Mouse (Mus musculus) neural tube, embryonic 14.5 days (tissue): Measurements from ENCODE around the gene Gm44511. TPM values are rescaled to one million over a fixed set of nuclear protein-coding genes. Genes with fewer than 3 reads are reported as not detected.
A peak's percentile ranks its signal among the peaks of the same experiment; 100 is the strongest.
"Not testable (repeated sequence)": the region's sequence is repeated elsewhere in the genome, so short reads cannot be mapped to it uniquely, and the experiment has no call there.

Experiments used
- ATAC-seq: fragments of 200-750 bp; cut with Nextera tagmentation; 2 replicates; pipeline ENCODE4 v1.8.0; 2017; ENCODE audit warnings: low read depth, mild to moderate bottlenecking, moderate TSS enrichment, moderate library complexity
- H3K27ac ChIP-seq: fragments of 300-500 bp; sonication (generic); 2 replicates; pipeline ENCODE4 v1.5.1; 2014; ENCODE audit warnings: low read depth, mild to moderate bottlenecking, control low read depth, low read length, moderate library complexity, mixed read lengths
- H3K27me3 ChIP-seq: fragments of 300-500 bp; sonication (generic); 2 replicates; pipeline ENCODE4 v1.6.1; 2014; ENCODE audit warnings: low read length; ENCODE audit not compliant: control insufficient read depth, insufficient read depth
- H3K36me3 ChIP-seq: fragments of 300-500 bp; sonication (generic); 2 replicates; pipeline ENCODE4 v1.6.1; 2014; ENCODE audit warnings: low read length, mixed read lengths; ENCODE audit not compliant: control insufficient read depth, insufficient read depth
- H3K4me1 ChIP-seq: fragments of 300-500 bp; sonication (generic); 2 replicates; pipeline ENCODE4 v1.6.1; 2014; ENCODE audit warnings: low read length; ENCODE audit not compliant: control insufficient read depth, insufficient read depth
- H3K4me2 ChIP-seq: fragments of 300-500 bp; sonication (generic); 2 replicates; pipeline ENCODE4 v1.6.1; 2014; ENCODE audit warnings: mild to moderate bottlenecking, low read depth, low read length, control low read depth
- H3K4me3 ChIP-seq: fragments of 300-500 bp; sonication (generic); 2 replicates; pipeline ENCODE4 v1.5.1; 2014; ENCODE audit warnings: low read depth, low read length, control low read depth, mixed read lengths
- H3K9ac ChIP-seq: fragments of 300-500 bp; sonication (generic); replicated peaks from 2 replicates; pipeline ENCODE4 v1.6.1; 2014; ENCODE audit warnings: low read depth, mild to moderate bottlenecking, control low read depth, low read length, mixed read lengths
- H3K9me3 ChIP-seq: fragments of 300-500 bp; sonication (generic); 2 replicates; pipeline ENCODE4 v1.6.1; 2016; ENCODE audit warnings: low read length; ENCODE audit not compliant: control insufficient read depth
- WGBS: fragments of 180-500 bp; shearing (Covaris S2); extraction: QIAGEN DNeasy Blood & Tissue Kit; methylation state at CpG from one replicate; pipeline ENCODE4 v1.1.7; 2014; 5-methylcytosine and 5-hydroxymethylcytosine counted together
- polyA plus RNA-seq: library from polyadenylated mRNA; unstranded; fragments of >200 nt; fragmentation: Nextera tagmentation; extraction: Ambion mirVana; gene quantifications from 2 replicates; pipeline ENCODE4 v1.2.1, GENCODE M21; 2014

Gm44511 gene
- polyA plus RNA-seq, 1 experiment from 2014 or later, result not detected

DNA sequence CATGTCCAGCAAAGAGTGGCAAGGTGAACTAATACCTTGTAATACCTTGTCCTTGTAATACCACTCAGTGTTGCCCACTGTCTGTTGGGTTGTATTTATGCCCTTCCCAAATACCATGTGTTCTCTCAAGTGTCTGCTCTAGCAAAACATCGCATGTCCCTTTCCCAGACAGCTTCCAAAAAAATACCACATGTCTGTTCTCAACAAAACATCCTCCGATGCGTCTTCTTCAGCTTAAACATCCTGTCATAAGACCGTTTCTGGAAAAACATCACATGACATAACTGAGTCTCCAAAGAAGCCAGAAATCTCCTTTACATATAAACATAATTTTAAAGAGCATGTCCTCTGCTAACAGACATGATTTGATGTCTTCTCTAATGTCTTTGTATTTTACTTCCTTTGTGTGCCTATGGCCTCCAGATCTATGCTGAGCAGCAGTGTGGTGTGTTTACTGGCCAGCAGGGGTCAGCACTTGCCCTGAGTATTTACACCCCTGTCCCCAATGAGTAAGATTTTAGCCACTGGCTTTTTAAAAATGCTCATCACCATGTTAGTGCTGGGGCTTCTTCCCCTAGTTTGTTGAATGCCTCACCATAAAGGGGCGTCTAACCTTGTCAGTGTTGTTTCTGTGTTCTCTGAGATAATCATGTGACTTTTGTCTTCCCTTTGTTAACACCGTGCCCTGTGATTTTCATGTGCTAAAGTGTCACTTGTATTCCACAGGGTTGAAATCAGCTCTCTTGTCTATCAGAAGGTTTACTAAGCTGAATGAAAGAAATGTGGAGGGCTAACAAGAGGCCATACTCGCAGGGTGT is 21.1 kb downstream of the Gm44511 start:
- not testable (repeated sequence) for H3K36me3 ChIP-seq, H3K9ac ChIP-seq, H3K4me2 ChIP-seq, H3K27ac ChIP-seq, H3K9me3 ChIP-seq, H3K4me3 ChIP-seq, H3K27me3 ChIP-seq, H3K4me1 ChIP-seq
- 61% methylated on average over 7 of the region's 7 CpGs for WGBS
- peak; percentile 23; the same call in 1 of the 2 replicates for ATAC-seq

DNA sequence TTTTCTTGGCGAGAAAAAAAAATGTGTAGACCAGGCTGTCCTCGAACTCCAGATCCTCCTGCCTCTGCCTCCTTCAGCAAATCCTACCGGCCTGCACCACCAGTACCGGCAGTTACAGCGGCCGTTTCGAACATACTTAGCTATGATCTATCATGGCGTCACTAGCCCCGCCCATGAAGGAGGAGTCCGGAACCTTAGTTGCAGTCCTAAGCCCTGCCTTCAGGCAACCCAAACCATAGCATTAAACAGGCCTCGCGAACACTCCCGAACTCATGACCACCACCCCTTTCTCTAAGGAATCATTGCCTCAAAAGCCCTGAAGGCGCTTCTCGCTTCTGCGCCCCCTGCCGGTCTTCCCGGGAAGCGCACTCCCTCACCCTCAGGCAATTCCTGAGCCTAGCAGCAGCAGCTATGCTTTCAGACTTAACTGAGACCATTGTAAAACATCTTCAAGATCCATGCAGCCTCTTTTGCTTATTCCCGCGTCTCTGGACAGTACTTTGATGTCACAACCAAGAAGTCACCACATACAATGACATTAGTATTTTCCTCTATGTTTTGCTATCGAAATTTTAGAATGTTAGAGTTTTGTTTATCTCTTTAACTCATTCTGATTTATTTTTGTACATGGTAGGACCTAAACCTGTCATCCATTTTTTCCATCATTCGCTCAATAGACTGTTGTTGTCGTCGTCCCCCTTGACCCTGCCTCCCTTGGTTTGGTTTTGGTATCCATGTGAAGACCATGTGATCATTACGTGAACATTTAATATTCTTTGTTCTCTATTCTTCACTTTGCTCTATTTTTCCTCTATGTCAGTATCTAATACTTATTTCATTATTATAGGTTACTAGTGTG is 22.9 kb downstream of the Gm44511 start:
- Histone ChIP-seq H3K4me3 (peak overlapping the region; percentile 34), H3K4me1 (no peaks in the 10 kb centered on the region; the same call in 1 of the 2 replicates), H3K4me2 (peak overlapping the region; percentile 54), H3K27me3 (no peaks in the 10 kb centered on the region), H3K36me3 (no peaks in the 10 kb centered on the region), H3K27ac (peak overlapping the region; percentile 75; the same call in 1 of the 2 replicates), H3K9me3 (no peaks in the 10 kb centered on the region), H3K9ac (peak overlapping the region; percentile 50; the same call in 1 of the 2 replicates)
- peak; percentile 91 for ATAC-seq
- WGBS, result 6% methylated on average over 26 of the region's 26 CpGs

DNA sequence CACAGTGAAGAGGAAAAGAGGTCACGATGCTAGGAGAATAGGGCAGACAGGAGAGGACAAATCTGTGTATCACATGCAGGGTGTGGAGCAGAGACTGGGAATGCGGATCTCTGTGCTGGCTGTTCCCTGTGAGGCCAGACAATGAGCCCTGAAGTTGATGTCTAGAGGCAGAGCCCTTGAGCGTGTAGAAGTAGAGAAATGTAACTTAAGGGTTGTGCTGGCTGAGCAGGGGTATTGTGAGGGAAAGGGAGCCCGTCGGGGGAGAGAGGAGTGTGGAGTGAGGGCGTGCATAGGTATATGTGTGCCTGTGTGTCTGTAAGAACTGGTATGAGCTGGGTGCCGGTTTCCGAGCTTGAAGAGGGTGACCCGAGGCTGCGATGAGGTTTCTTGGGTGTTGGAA is 23.6 kb downstream of the Gm44511 start:
- peak overlapping the region; percentile 54 for H3K4me2 ChIP-seq
- no peaks in the 10 kb centered on the region for H3K9me3 ChIP-seq
- 8% methylated on average over 10 of the region's 10 CpGs for WGBS
- no peaks in the 10 kb centered on the region for H3K36me3 ChIP-seq
- peaks cover 6% of the 10 kb centered on the region; the same call in 1 of the 2 replicates for H3K4me1 ChIP-seq
- peak overlapping the region; percentile 34 for H3K4me3 ChIP-seq
- peak overlapping the region; percentile 50 for H3K9ac ChIP-seq
- ATAC-seq, result peak; percentile 42
- no peaks in the 10 kb centered on the region for H3K27me3 ChIP-seq
- H3K27ac ChIP-seq, result peak overlapping the region; percentile 75; the same call in 1 of the 2 replicates

DNA sequence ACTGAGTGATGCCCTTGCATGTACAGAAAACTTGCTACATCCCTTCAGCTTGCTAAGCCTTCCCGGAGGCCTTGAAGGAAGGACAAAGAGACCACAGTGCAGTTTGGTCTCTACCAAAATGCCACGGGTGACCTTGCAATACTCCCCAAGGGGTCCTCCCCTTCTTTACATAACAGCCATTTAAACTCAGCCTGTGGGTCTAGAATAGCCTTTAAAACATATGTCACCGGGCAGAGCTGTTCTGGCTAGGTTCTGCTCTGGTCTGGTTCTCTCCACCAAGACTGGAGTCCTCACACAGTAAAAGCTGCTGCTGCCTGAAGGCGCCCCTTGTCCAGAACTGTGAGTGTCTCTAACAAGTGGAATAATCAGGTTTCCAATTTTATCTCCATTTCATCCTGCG is 25.4 kb downstream of the Gm44511 start:
- not testable (repeated sequence) for H3K9ac ChIP-seq, H3K4me1 ChIP-seq, H3K36me3 ChIP-seq, H3K27me3 ChIP-seq, H3K9me3 ChIP-seq, H3K4me3 ChIP-seq, H3K4me2 ChIP-seq, H3K27ac ChIP-seq, ATAC-seq
- WGBS, result 74% methylated on average over 5 of the region's 5 CpGs

DNA sequence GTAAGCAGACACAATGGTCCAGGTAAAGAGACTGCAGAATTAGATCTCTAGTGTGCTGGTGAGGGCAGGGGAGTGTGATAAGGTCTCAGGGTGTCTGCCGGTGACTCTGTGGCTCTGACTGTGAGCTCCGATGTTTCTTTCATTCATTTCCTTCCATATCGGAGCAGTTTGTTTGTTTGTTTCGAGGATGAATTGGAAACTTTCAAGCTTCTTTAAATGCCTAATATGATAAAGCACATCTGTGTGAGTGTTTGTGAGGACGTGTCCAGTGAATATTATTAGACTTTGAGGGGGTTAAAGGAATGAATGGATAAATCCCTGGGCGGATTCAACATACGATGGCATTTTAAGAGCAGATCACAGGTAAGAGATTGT is 26.2 kb downstream of the Gm44511 start:
- 22% methylated on average over 7 of the region's 7 CpGs for WGBS
- Histone ChIP-seq H3K4me3 (peak overlapping the region; percentile 53), H3K9ac (peak overlapping the region; percentile 53), H3K4me1 (peaks cover 7% of the 10 kb centered on the region; the same call in 1 of the 2 replicates), H3K27me3 (no peaks in the 10 kb centered on the region), H3K27ac (peak overlapping the region; percentile 81), H3K36me3 (no peaks in the 10 kb centered on the region), H3K4me2 (peak overlapping the region; percentile 45), H3K9me3 (no peaks in the 10 kb centered on the region)
- ATAC-seq, result no peak

DNA sequence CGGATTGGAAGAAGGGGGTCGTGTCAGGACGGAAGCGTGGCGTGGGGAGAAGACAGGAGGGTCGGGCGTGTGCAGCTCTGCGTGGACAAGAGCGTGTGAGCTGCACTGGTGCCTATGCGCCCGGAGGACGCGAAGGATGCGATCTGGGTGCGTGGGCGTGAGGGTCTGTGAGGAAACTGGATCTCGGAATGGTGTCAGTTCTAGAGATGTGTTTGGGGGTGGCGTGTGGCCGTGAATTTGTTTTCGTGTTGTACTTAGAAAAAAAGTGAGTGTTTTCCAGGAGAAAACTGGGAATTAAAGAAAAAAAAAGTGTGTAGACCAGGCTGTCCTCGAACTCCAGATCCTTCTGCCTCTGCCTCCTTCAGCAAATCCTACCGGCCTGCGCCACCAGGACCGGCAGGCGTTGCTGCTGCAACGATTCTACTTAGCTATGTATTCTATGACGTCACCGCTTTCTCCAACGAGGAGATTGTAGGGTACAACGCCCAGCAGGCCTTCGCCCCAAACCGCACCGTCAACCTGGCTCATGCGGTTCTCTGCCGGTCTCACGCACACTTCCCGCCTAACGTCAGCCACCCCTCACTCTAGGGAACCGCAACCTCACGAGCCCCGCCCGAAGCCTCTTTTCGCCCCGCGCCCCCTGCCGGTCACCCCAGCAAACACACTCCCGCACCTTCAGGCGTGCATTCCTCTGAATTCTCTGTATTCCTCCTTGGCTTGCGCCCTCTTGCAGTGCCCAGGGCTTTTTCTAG is 26.8 kb downstream of the Gm44511 start:
- H3K9me3 ChIP-seq, H3K36me3 ChIP-seq, H3K27me3 ChIP-seq, H3K4me1 ChIP-seq: not testable (repeated sequence)
- WGBS, result 0% methylated on average over 47 of the region's 49 CpGs
- Histone ChIP-seq H3K4me3 (peak overlapping the region; percentile 53), H3K27ac (peak overlapping the region; percentile 81), H3K9ac (peak overlapping the region; percentile 59), H3K4me2 (peak overlapping the region; percentile 59)
- peak; percentile 83 for ATAC-seq

DNA sequence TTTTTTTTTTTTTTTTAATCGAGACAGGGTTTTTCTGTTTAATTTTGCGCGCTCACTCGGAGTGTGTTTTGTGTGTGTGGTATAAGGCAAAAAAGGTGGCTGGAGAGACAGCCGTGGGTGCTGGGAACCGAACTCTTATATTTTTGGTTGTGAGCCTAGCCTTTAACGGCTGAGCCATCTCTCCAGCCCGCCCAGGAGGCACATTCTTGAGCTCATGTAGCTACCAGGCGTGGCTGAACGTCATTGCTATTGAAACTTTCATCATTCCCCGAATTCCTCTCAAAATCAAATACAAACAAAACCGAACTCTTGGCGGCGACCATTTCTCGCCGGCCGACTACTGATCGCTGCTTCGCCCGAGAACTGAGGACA is 27.4 kb downstream of the Gm44511 start:
- H3K27me3 ChIP-seq, H3K9me3 ChIP-seq, H3K36me3 ChIP-seq, H3K4me1 ChIP-seq: not testable (repeated sequence)
- under 1% methylated on average over 20 of the region's 20 CpGs for WGBS
- H3K27ac ChIP-seq, result peak overlapping the region; percentile 81
- peak overlapping the region; percentile 53 for H3K4me3 ChIP-seq
- H3K4me2 ChIP-seq, result peak overlapping the region; percentile 59
- H3K9ac ChIP-seq, result peak overlapping the region; percentile 59
- ATAC-seq, result peak; percentile 53

DNA sequence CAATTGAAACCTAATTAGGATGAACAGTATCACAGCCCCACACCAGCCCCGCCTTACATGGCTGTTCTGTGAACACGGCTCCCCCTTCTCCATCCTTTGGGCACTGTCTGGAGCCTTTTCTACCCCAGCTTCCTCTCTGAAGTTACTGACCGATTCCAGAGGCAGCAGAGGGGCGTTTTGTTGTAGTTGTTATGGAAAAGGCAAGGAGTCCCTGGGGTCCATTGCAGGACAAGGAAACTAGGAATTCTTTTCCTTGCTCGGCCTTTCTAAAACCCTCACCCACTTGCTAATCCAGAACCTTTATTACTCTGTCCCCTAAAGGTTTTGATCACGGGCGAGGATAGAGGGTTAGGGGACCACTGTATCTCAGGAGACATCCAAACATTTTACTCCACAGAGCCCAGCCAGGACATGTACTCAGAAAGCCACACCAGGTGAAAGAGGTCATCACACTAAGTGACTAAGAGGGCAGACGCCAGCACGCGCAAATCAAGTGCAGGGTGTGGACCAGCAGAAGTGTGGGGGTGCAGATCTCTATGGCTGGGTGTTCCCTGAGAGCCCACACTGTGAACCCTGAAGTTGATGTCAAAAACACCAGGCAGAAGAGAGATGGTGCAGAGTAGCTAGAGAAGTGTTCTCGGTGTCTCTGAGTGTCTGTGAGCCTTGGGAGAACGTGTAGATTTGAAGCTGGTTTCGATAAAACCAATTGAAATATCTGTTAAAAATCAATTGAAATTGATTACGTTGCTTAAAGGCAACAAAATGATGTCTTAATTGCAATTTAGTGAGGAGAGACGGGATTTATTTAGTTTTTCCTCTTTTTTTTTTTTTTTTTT is 28.0 kb downstream of the Gm44511 start:
- peak overlapping the region; percentile 59 for H3K4me2 ChIP-seq
- H3K36me3 ChIP-seq, result no peaks in the 10 kb centered on the region
- peak overlapping the region; percentile 39; the same call in 1 of the 2 replicates for H3K27ac ChIP-seq
- peak overlapping the region; percentile 53 for H3K4me3 ChIP-seq
- H3K27me3 ChIP-seq, result no peaks in the 10 kb centered on the region
- 9% methylated on average over 15 of the region's 15 CpGs for WGBS
- H3K4me1 ChIP-seq, result peaks cover 7% of the 10 kb centered on the region; the same call in 1 of the 2 replicates
- H3K9ac ChIP-seq, result 0 out of 2 replicates have a peak overlapping the region, but pooled peaks have one; percentile 37
- no peaks in the 10 kb centered on the region for H3K9me3 ChIP-seq
- ATAC-seq, result no peak
